Mouse (Mus musculus) olfactory bulb, adult 2 months (tissue): ENCODE measurements around the gene Tas2r139. TPM values are rescaled to one million over a fixed set of nuclear protein-coding genes. Genes with fewer than 3 reads are reported as not detected.
"Not testable (repeated sequence)": the region's sequence is repeated elsewhere in the genome, so short reads cannot be mapped to it uniquely, and the experiment has no call there.

Experiments used
- H3K27ac ChIP-seq: fragments of 200-500 bp; 2 replicates; pipeline ENCODE4 v1.5.1; 2012; ENCODE audit warnings: low read depth, low read length; ENCODE audit not compliant: insufficient read depth
- H3K4me1 ChIP-seq: fragments of 200-500 bp; 2 replicates; pipeline ENCODE4 v1.6.1; 2012; ENCODE audit warnings: low read length; ENCODE audit not compliant: control insufficient read depth, insufficient read depth
- H3K4me3 ChIP-seq: fragments of 200-500 bp; 2 replicates; pipeline ENCODE4 v1.5.1; 2012; ENCODE audit warnings: mild to moderate bottlenecking, low read depth, low read length, moderate library complexity; ENCODE audit not compliant: insufficient read depth
- CTCF ChIP-seq: fragments of 200-500 bp; IDR thresholded peaks from 2 replicates; pipeline ENCODE4 v1.5.1; 2012; ENCODE audit warnings: low read depth, mild to moderate bottlenecking, low read length, moderate library complexity; ENCODE audit not compliant: insufficient read depth
- POLR2A ChIP-seq: fragments of 200-500 bp; IDR thresholded peaks from 2 replicates; pipeline ENCODE4 v1.6.1; 2012; ENCODE audit warnings: mild to moderate bottlenecking, low read depth, low read length, moderate library complexity; ENCODE audit not compliant: insufficient read depth
- WGBS: fragments of 180-500 bp; shearing (Covaris S2); methylation state at CpG from one replicate; pipeline ENCODE4 v1.1.7; 2018; 5-methylcytosine and 5-hydroxymethylcytosine counted together
- polyA plus RNA-seq: library from polyadenylated mRNA; stranded (reverse); fragments of >200 nt; gene quantifications from 2 replicates; pipeline ENCODE4 v1.2.4, GENCODE M21; 2012; ENCODE audit warnings: low replicate concordance; ENCODE audit not compliant: missing spikeins, insufficient read depth, insufficient read length

Tas2r139 gene
- polyA plus RNA-seq = not detected in 2 replicates

- no peaks in the 10 kb centered on the region for H3K4me1 ChIP-seq
- no peak within 1 kb of the TSS for H3K27ac ChIP-seq
- WGBS = 82% methylated on average over 3 of the region's 3 CpGs
- H3K4me3 ChIP-seq = no peak within 1 kb of the TSS
- TF ChIP-seq POLR2A (no peak), CTCF (no peak)
Observed at GRCm38 (mm10) chr6:42140636-42141035, at the start of gene Tas2r139. Gene Tas2r139, plus strand, starts transcription at chr6:42140936.

- WGBS = 83% methylated on average over 15 of the region's 15 CpGs
- H3K4me3 ChIP-seq, H3K4me1 ChIP-seq, H3K27ac ChIP-seq: not testable (repeated sequence)
Observed at GRCm38 (mm10) chr6:42151115-42151514, 10.4 kb downstream of the Tas2r139 start.

- Histone ChIP-seq H3K4me3 (no peak overlapping the region), H3K27ac (no peak overlapping the region), H3K4me1 (no peaks in the 10 kb centered on the region)
- TF ChIP-seq CTCF (no peak), POLR2A (no peak)
- 55% methylated on average over 1 of the region's 1 CpGs for WGBS
Observed at GRCm38 (mm10) chr6:42182462-42182861, 41.7 kb downstream of the Tas2r139 start.

GRCm38 (mm10) chr6:42186230-42186629 is 45.5 kb downstream of the Tas2r139 start:
- Histone ChIP-seq H3K4me1 (no peaks in the 10 kb centered on the region), H3K27ac (no peak overlapping the region), H3K4me3 (no peak overlapping the region)
- no peak for TF ChIP-seq POLR2A
- no peak for TF ChIP-seq CTCF
- WGBS = 63% methylated on average over 3 of the region's 3 CpGs

Other genes with a start within 250 kb of the Tas2r139 start
- not detected in 2 replicates for gene Sval1, start 189.3 kb upstream of the Tas2r139 start, polyA plus RNA-seq
- gene Sval3, start 172.8 kb upstream of the Tas2r139 start, polyA plus RNA-seq = not detected in 2 replicates
- not detected in 2 replicates for gene Sva, start 102.5 kb upstream of the Tas2r139 start, polyA plus RNA-seq
- not detected in 2 replicates for gene Tas2r144, start 74.4 kb downstream of the Tas2r139 start, polyA plus RNA-seq
- not detected in 2 replicates for gene Gstk1, start 105.0 kb downstream of the Tas2r139 start, polyA plus RNA-seq
- not detected in 2 replicates for gene Tmem139, start 121.0 kb downstream of the Tas2r139 start, polyA plus RNA-seq
- not detected in 2 replicates for gene Casp2, start 124.0 kb downstream of the Tas2r139 start, polyA plus RNA-seq
- gene Clcn1, start 145.7 kb downstream of the Tas2r139 start, polyA plus RNA-seq = not detected in 2 replicates
- gene Fam131b, start 183.7 kb downstream of the Tas2r139 start, polyA plus RNA-seq = not detected in 2 replicates
- not detected in 2 replicates for gene Zyx, start 208.7 kb downstream of the Tas2r139 start, polyA plus RNA-seq
- gene Epha1, start 232.3 kb downstream of the Tas2r139 start, polyA plus RNA-seq = not detected in 2 replicates